Mouse (Mus musculus) bone marrow, adult 2 months (tissue): Measurements from ENCODE around the gene Arrb1.

Experiments used
- CTCF ChIP-seq: fragments of 200-500 bp; IDR thresholded peaks from 2 replicates; pipeline ENCODE4 v1.5.1; 2011; ENCODE audit warnings: low read length, control low read depth; ENCODE audit not compliant: control insufficient read depth, insufficient read depth
- POLR2A ChIP-seq: fragments of 200-500 bp; IDR thresholded peaks from 2 replicates; pipeline ENCODE4 v1.6.1; 2011; ENCODE audit warnings: low read depth, mild to moderate bottlenecking, control low read depth, low read length, borderline replicate concordance; ENCODE audit not compliant: control insufficient read depth

- TF ChIP-seq POLR2A, result no peak
- TF ChIP-seq CTCF, result no peak
Measured at GRCm38 (mm10) chr7:99500655-99501054, 34.6 kb upstream of the Arrb1 start.
